Mouse (Mus musculus) layer of hippocampus, postnatal 10 days (tissue): ENCODE measurements around the gene Hecw2. TPM values are rescaled to one million over a fixed set of nuclear protein-coding genes. Genes with fewer than 3 reads are reported as not detected.

Experiments used
- DNase-seq, 2 experiments: peaks; one replicate each; pipeline ENCODE4 v3.0.0; 2021; ENCODE audit warnings: low spot score in 2 of 2
- total RNA-seq, 2 experiments: library from RNA; stranded (reverse); gene quantifications; 2 replicates each; pipeline ENCODE4 v1.2.3; 2021

Gene Hecw2
- total RNA-seq, 2 experiments from 2014 or later: 33.6 to 33.8 TPM

GRCm38 (mm10) chr1:53906175-53906574 is 288.8 kb downstream of the Hecw2 start:
- no peak for DNase-seq

GRCm38 (mm10) chr1:53900416-53900815 is 294.6 kb downstream of the Hecw2 start:
- no peak for DNase-seq

GRCm38 (mm10) chr1:53894299-53894698 is 300.7 kb downstream of the Hecw2 start:
- DNase-seq: no peak

- no peak for DNase-seq
These were observed 304.6 kb downstream of the Hecw2 start for GRCm38 (mm10) chr1:53890380-53890779.

GRCm38 (mm10) chr1:53889806-53890205 is 305.2 kb downstream of the Hecw2 start:
- no peak for DNase-seq

- DNase-seq: no peak
These were observed 312.5 kb downstream of the Hecw2 start for GRCm38 (mm10) chr1:53882480-53882879.

GRCm38 (mm10) chr1:53875919-53876318 is 319.0 kb downstream of the Hecw2 start:
- DNase-seq: no peak

GRCm38 (mm10) chr1:53867316-53867715 is 327.7 kb downstream of the Hecw2 start:
- DNase-seq: no peak

GRCm38 (mm10) chr1:53866374-53866902 is 328.5 kb downstream of the Hecw2 start:
- no peak for DNase-seq

GRCm38 (mm10) chr1:53864046-53864445 is 330.9 kb downstream of the Hecw2 start:
- no peak for DNase-seq

- no peak for DNase-seq
These were observed 334.4 kb downstream of the Hecw2 start for GRCm38 (mm10) chr1:53860611-53861010.

- no peak for DNase-seq
These were observed 335.8 kb downstream of the Hecw2 start for GRCm38 (mm10) chr1:53859175-53859574.

GRCm38 (mm10) chr1:53856501-53857103 is 338.4 kb downstream of the Hecw2 start:
- DNase-seq: peak in 1 of 2 experiments; percentile 11

- DNase-seq: no peak
These were observed 339.2 kb downstream of the Hecw2 start for GRCm38 (mm10) chr1:53855732-53856131.

GRCm38 (mm10) chr1:53852086-53852610 is 342.8 kb downstream of the Hecw2 start:
- DNase-seq: no peak

GRCm38 (mm10) chr1:53851334-53851733 is 343.6 kb downstream of the Hecw2 start:
- no peak for DNase-seq

GRCm38 (mm10) chr1:53850891-53851290 is 344.1 kb downstream of the Hecw2 start:
- DNase-seq: no peak

- DNase-seq: no peak
These were observed 348.2 kb downstream of the Hecw2 start for GRCm38 (mm10) chr1:53846665-53847237.

GRCm38 (mm10) chr1:53845854-53846253 is 349.1 kb downstream of the Hecw2 start:
- no peak for DNase-seq

GRCm38 (mm10) chr1:53844914-53845612 is 349.9 kb downstream of the Hecw2 start:
- no peak for DNase-seq

GRCm38 (mm10) chr1:53844122-53844913 is 350.6 kb downstream of the Hecw2 start:
- no peak for DNase-seq
